Mouse (Mus musculus): Measurements from ENCODE around the gene Olfr1216.
"Not testable (repeated sequence)": the region's sequence is repeated elsewhere in the genome, so short reads cannot be mapped to it uniquely, and the experiment has no call there.

Gene Olfr1216

DNA sequence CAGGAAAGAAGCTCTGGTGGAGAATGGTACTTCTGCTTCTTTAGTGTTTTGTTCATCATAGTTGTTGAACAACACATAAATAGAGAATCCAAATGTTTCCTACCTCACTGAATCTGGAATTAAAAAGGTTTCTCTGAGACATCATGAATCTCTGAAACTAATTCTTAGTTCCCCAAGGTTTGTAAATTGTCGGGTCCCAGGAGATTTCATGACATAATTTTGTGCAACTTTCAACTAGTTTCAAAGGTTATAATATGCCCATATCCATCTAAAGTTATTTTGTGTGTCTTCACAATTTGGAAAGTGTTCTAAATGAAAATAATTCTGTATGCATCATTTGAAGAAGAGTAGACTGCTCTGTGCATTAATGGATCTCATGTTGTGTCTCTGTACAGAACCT, at the start of gene Olfr1216:
Gene Olfr1216 (minus strand): TSS at position 101 of the 400 bp plus-strand sequence.
- DNase-seq (ENCODE audit: low spot score), result no peak

DNA sequence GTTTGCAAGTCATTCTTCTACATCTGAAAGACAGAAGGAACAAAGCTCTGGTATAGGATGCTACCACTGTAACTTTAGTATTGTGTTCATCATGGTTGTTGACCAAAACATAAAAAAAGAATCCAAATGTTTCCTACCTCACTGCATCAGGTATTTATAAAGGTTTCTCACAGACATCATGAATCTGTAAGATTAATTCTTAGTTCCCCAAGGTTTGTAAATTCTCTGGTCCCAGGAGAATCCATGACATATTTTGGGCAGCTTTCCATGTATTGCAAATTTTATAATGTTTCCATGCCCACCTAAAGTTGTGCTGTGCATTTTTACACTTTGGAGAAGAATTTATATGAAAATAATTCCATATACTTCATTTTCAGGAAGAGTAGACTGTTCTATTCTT, 42.9 kb upstream of the Olfr1216 start, which contains the start of gene Olfr1218:
Gene Olfr1218 (minus strand): TSS at position 101 of the 400 bp plus-strand sequence.
- DNase-seq (ENCODE audit: low spot score), result no peak

DNA sequence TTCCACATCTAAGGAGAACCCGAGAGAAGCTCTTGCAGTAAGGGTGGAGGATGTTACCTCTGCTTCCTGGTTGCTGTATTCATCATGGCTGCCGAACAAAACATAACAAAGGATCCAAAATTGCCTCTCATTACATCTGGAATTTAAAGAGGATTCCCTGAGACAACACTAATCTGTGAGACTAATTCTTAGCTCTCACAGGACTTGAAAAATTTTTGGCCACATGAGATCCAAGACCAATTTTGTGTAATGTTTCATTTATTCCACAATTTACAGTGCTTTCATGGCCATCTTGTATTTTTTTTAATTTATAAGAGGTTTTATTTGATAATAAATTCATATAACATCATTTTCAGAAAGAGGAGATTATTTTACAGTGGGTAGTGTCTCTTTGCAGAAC, 13.8 kb upstream of the Olfr1216 start, which contains the start of gene Olfr1217:
Gene Olfr1217 (minus strand): TSS at position 101 of the 400 bp plus-strand sequence.
- no peak for DNase-seq (ENCODE audit: low spot score)

DNA sequence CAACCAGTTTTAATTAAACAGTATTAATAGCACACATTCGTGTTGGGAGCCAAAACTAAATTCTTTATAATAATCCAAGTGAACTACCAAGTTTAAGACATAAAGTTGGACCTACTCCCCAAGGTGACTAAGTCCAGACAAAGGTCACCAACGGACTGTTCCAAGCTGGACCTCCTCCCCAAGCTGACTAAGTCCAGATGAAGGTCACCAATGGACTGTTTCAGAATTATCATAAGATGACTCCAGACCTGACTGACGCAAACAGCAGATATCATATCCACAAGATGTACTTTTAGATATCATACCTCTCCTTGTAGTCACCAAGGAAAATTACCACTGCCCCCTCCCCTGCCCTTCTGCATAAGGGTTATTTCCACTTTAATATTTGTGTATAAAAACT, 3.3 kb upstream of the Olfr1216 start:
- not testable (repeated sequence) for DNase-seq (ENCODE audit: low spot score)

DNA sequence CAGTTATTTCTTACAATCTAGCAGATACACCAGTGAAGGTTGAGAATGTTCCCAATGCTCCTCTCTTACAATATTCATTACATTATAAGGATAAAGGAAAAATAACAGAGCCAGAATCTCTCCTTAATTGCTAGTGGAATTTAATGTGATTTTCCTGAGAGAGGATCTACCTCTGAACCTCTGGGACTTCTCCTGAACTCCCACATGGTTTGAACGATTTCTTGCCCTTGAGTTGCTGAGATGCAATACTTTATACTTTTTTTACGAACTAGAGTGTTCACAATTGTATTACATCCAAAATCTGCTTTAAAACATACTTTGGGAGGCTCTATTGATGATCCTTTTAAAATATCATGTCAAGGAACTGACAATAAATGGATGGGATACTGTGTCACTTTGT, 11.3 kb downstream of the Olfr1216 start, which contains the start of gene Olfr1215:
Gene Olfr1215 (minus strand): TSS at position 101 of the 400 bp plus-strand sequence.
- no peak for DNase-seq (ENCODE audit: low spot score)

DNA sequence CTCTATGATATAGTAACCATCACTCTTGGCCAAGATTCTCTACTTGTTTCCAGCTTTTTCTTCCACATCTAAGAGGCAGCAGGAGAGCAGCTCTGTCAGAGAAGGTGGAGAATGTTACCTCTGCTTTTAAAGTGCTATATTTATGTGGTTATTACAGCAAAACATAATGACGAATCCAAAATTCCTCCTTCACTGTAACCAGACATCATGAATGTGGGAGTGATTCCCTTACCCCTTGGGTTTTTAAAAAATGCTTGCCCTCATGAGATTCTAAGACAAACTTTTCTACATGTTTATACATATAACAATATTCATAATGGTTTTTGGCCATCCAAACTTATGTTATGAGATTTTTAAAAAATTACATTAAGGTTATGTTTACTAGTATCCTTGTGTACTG, 25.6 kb downstream of the Olfr1216 start, which contains the start of gene Olfr1214:
Gene Olfr1214 (minus strand): TSS at position 101 of the 400 bp plus-strand sequence.
- no peak for DNase-seq (ENCODE audit: low spot score)

DNA sequence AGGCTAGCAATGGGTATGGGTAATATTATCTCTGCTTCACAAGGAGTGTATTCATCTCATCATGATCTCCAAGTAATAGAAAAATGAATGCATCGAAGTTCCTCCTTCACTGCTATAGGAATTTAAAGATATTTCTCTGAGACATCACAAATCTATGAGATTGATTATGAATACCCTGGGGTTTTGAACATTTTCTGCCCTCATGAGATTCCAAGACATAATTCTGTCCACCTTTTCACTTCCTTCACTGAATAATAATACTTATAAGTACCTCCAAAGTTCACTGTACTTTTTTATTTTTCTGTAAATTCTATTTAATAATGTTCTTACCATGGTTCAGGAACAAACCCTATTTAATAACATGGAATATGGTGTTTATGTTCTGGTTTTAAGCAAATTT, 38.0 kb downstream of the Olfr1216 start, which contains the start of gene Gm13762:
Gene Gm13762 (minus strand): TSS at position 101 of the 400 bp plus-strand sequence.
- DNase-seq (ENCODE audit: low spot score), result no peak
